Mouse (Mus musculus) gastrocnemius, adult 18-20 months (tissue): Measurements from ENCODE around the gene Zan. TPM values are rescaled to one million over a fixed set of nuclear protein-coding genes. Genes with fewer than 3 reads are reported as not detected.
"Not testable (repeated sequence)": the region's sequence is repeated elsewhere in the genome, so short reads cannot be mapped to it uniquely, and the experiment has no call there.

Source experiments
- DNase-seq: peaks from one replicate; pipeline ENCODE4 v3.0.0; 2021; ENCODE audit warnings: low spot score
- total RNA-seq, 2 experiments: library from RNA; stranded (reverse); gene quantifications; 2 replicates each; pipeline ENCODE4 v1.2.3; 2021

The Zan gene
- total RNA-seq, 2 experiments from 2014 or later = 0.07 TPM; not detected in 1

DNA sequence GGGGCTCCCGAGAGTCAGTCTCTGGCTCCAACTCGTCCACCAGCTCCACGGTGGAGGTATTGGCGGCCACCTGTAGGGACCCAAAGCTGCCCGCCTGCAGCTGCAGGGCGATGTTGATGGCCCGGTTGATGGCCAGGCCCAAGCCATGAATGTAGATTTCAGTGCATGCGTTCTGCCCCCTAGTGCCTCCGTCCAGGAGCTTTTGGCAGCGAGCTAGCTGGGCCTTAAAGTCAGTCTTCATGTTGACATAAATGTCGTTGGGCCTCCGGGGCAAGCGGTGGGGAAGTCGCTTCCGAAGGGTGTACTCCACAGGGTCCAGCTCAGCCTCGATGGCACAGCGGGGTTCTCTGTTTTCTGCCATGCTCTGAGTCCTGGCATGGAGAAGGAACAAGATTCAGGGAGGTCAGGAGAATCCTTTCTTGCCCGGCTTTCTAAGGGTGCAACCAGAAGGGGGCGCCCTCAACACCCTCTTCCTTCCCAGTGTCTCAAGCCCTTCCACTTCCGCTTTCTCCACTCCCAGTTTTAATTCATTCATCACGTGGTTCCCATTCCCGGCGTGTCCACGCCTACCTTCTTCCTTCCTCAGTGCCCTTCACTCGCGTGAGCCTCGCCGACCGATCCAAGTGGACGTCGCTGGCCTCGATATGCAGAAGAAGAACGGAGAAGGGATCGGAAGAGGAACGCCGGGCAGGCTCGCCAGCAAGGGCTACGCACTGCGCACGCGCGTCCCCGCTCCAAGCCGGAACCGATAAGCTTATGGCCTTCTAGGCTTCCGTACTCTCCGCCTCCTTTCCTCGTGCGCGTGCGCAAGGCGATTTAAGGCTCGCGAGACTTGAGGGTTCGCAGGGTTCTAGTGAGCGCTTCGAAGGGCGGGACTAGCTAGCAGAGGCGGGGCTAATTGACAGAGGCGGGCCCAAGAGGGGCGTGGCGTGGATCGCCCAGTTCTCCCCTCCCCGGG lies 25.1 kb upstream of the Zan start, which contains the start of gene Pop7:
Gene Pop7 (minus strand): TSS at position 810 of the 958 bp plus-strand sequence.
- DNase-seq = peak; percentile 100

DNA sequence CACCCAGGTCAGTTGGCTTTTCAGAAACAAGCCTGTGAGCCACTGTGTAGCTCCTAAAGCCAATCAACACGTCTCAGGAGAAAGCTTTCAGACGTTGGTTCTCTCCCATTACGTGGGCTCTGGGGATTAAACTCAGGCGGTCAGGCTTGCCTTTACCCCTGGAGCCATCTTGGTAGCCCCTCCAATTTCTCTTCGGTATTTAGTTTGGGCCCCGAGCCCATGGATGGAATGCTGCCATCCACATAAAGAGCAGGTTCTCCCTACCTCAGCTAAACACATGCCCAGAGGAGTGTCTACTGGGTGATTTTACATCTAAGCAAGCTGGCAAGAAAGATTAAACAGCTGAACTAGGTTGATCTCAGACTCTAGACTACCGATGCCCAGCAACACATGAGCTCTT lies 23.3 kb upstream of the Zan start:
- DNase-seq = no peak

DNA sequence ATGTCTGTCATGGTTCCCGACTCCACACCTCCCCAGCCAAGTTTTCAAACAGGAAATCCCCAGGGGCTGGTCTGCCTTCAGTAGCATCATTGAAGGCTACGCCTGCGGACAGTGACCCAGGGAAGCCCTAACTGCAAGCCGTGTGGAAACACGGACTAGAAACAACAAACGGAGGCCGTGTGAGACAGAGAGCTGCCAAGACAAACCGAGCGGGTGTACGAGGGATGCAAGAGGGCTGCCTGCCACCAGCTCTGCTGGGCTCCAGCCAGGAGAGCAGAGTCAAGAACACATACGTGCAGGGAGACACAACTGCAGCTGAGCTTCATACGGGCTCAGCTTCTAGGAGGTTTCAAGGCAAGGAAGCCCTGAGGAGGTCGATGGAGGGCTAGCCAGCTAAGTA lies 17.0 kb upstream of the Zan start:
- no peak for DNase-seq

DNA sequence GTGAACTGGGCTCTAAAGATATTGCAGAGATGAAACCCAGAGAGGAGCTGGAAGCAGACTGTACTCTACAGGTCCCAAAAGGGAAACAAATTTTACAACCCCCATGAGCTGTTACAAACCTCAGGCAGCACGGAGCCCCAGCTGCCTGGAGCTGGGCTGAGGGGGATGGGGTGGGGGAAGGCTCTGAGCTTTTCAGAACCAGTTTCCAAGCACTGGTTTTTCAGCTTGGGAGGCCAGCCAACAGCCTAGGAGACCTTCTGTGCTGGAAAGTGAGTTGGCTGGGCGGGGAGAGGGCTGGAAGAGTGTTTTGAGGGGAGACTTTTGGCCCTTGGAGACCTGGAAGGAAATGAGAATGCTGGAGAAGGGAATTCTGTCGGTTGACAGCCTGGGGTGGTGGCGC lies 14.7 kb upstream of the Zan start:
- DNase-seq = peak; percentile 57

DNA sequence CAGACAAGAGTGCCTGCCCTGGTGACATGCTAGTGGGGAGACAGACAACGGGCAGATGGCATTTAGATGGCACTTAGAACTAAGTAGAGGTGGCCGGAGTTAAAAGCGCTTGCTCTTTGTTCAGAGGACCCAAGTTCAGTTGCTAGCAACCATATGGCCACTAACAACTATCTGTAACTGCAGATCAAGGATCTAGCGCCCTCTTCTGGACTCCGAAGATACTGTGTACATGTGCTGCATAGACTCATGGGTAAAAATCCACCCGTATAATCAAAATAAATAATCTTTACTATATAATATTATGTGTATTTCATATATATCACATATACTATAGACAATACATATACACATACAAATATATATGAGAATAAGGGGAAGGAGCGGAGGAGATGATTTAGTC lies 10.8 kb upstream of the Zan start:
- no peak for DNase-seq

DNA sequence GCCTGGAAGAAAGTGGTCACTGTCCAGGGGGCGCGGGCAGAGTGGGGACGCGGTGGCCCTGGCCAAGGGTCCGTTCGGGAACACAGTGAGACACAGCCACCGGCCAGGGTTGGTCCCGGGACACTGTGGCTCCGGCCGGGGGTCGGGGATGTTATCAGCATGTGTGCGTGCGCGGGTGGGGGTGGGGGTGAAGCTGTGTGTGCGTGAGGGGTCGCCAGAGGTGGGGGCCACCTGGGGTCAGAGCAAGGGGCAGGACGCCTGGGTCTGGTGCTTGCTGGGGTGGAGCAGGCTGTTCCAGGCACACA lies 8.9 kb upstream of the Zan start:
- DNase-seq = no peak

DNA sequence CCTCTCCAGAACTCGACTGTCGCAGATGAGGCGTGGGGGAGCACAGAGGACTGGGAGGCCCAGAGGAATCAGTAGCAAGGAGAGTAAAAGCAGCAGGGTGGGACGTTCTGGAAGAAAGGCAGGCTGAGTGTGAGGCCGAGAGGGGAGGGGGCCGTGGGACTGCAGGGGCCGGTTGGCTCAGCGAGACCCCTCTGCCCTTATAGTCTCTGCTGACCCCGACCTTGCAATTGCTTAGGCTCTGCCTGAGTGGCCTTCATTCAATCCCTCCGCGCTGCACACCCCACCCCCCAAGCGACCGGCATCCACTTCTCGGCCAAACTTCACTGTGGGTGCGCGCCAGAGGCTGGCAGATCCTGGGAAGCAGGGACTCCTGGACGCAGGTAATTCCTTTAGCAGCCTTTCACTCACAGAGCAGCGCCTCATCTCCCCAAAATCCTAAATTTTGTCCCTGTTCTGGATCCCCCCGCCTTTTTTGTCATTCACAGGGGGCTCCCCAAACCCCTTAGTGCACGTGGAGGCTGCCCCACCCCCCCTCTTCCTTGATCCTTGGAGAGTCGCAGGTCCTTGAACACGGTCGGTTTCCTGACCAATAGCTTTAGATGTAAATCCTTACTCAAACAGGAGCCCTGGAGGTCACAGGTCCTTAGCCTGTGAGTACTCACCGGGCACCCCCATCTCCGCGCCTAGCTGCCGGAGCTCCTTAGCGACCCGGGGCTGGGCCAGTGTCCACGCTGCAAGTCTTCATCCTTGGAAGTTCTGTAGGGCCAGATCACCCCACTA lies 8.4 kb upstream of the Zan start:
- no peak for DNase-seq

DNA sequence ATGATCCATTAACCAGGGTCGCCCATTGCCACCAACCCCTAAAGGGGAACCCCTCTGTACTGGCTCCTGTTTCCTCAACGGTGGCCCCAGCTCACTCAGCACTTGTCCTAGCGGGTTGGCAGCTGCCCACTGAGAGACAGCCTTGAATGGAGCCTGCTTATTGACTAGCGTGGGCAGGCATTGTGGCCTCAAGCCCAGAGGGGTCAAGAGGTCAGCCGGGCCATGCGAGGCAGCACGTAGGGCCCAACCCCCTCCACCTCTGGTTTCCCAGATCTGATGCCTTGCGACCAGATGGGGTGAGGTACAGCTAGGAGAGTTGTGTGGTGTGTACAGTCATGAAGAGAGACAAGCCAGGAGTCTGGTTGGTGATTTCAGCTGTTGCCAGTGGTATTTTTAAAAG lies 5.0 kb upstream of the Zan start:
- DNase-seq = no peak

DNA sequence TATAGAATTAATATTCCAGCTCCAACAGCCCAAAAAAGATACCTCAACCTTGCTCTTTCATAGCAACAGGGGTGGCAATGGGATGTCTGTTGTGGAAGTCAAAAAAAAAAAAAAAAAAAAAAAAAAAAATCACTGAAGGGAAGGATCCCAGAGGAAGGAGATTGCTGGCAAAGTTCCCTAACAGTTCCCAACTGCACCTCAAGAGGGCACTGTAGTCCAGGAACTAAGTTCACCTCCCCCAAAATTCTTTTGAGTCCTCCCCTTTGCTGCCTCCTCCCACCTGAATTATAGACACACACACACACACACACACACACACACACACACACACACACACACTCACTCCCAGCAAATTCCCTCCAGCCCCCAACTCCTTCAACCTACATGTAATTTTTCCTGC lies 4.3 kb upstream of the Zan start:
- peak; percentile 84 for DNase-seq

DNA sequence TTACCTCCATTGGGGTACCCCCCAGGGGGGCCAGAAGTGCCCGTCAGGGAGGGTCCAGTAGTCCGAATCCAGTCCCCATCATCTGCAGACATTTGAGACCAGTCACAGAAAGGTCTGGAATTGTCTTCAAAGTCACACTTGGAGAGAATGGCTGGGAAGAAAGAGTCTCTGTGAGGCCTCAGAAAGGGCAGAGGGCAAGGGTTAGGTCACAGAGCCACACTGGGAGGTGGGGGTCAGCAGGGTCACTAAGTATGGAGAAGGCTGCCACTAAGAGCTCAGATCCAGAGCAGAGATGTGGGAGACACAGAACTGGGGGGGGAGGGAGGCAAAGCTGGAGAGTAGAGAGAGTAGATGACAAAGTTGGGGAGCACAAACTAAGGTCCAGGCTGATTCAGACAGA lies 2.5 kb downstream of the Zan start:
- no peak for DNase-seq

DNA sequence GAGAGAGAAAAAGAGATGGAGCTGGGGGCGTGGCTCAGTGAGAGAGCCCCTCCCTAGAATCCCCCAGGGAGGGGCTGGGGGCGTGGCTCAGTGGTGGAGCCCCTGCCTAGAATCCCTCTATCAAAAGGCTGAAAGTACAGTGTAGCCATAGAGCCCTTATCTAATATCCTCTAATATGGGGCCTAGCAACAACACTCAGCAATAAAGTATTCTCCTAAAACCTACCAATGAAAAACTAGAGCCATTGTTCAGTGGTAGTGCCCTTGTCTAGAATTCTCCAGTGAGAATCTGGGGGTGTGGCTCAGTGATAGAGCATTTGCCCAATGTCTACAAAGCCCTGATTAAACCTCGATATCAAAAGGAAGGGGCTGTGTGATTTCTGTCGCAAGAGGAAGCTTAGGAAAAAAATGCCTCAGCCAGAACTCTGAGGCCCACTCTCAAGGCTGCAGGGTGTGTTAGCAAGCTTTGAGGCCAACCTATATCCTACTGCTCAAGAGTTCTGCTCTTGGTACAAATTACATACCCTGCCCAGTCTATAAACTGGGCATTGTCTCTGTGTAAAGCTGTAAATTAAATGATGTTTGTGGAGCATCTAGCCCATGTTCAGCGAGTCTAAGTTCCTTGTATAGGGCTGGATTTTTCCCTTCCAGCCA lies 4.5 kb downstream of the Zan start:
- no peak for DNase-seq

DNA sequence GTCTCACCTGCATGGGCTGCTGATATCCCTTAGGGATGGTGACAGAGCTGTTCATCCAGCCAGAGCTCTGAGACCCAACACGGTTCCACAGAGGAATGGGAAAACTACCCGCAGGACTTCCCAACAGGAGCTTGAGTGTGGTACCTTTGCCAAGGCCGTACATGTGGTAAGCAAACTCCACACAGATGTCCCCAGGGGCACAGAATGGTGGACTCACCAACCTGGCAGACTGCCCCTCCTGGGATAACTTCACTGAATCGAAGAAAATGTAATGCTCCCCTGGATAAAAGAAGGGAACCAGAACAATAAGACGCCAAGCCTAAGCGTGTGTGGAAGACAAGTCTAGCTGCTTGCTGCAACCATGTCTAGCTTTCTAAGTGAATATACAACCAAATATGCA lies 9.9 kb downstream of the Zan start:
- DNase-seq = no peak

DNA sequence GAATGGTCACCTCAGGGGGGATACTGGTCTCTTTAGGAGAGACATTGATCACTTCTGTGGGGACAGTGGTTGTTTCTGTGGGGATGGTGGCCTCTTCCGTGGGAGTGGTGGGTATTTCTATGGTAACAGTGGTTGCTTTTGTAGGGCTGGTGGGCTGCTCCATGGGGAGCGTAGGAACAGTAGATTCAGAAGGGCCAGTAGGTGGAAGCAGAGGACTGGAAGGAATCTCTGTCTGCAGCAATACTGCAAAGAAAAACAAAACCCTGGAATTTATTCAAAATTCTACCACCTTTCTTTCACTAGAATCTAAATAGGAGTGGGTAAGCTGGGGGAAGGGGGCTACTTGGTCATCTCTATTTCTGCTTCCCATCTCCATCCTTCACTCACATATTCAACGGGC lies 11.8 kb downstream of the Zan start:
- DNase-seq = no peak

DNA sequence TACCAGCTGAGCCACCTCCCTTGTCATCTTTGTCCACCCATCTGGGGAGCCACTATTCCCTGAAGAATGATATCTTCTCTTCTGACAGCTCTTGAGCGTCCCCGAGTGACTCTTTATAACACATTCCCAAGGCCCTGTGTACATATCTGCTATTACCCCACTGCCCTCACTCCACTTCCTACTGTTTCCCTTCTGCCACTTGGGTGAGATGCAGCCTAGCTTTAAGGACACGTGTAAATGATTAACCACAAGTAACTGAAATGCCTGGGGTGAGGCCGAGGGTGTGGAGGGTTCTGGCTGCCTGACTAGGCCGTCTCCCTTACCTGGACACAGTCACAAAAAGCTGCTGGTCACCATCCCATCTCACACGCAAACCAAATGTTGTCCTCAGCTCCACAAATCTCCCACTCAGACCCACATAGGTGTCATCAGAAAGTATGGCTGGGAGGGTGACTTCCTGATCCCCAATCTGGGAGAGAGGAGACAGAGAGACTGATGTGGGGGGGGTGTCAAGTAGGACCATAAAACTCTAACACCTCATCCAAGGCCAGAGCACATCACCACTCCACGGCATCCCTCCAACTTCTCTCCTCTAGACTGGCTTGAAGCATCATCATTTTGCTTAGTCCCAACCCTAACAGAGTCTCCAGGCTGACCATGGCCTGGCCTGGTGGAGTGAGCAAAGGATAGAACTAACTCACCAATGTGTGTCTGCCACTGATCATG lies 20.8 kb downstream of the Zan start:
- no peak for DNase-seq

DNA sequence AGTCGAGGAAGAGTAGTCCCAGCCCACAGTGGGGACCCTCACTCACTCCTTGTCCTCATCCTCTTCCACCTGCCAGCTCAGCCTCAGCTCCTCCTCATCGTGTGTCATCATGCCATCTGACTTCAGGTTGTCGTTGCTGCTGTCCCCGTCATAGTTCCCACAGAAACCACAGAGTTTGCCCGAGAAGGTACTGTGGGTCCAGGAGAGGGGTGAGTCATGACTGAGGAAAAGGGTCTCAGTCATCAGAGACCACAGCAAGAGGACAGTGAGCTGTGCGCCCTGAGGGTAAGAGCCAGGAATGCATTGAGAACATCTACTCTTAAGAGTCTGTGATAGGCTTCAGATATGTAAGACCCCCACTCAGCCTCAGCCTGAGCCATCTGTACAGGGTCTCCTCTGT lies 21.7 kb downstream of the Zan start:
- DNase-seq = no peak

DNA sequence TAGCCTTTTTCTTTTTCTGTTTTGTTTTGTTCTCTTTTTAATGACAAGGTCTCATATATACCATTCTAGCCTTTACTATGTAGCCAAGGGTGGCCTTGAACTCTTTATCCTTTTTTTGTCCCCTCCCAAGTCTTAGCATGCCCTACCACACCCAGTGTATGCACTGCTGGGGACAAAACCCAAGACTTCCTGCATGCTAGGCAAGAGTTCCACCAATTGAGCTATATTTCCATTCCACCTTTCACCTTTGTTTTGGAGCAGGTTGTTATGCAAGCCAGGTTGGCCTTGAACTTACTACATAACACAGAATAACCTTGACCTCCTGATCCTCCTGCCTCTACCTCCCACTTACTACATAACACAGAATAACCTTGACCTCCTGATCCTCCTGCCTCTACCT lies 31.3 kb downstream of the Zan start:
- DNase-seq = no peak

DNA sequence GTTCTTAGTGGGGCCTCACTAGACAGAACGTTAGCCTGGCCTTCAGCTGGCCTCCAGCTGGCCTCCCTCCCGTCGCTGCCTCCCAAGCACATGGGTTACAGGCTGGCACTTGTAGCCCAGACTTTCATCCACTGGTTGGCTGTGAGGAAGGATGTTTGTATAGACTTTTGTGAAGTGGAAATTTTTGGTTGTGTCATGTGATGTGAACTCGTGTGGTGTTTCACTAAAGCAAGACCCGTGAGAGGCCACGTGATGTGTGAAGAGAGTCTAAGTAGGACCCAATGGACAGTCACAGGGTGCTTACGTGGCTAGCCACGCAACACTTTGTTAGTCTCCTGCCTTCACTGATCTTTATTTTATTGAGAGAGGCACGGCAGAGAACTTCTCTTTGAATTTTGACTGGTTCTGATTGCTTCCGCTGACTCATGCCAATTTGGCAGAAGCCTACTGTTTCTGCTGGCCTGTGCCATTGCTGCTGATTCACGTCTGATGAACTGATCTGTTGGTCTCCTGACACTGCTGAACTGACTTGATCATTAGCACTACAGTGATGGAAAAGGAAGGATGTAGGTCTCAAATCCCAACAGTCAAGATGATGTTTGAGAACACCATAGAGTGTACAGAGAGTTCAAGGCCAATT lies 36.5 kb downstream of the Zan start:
- no peak for DNase-seq

DNA sequence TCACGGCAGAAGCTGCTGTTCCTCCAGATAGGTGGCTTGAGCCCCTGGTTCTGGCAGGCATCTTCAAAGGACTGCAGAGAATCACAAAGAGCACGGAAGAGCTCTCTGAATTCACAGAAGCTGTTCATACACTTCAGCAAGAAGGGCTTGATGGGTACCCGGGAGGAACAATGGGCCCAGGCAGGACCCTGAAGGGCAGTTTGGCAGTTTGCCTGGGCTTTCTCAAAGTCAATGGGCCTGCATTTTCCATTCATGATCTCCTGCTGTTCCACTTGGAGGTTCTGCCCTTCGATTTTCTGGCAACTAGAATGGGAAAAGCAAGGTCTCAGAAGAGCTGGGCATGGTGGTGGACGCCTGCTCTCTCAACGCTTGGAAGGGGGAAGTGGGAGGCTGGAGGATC lies 43.0 kb downstream of the Zan start:
- no peak for DNase-seq

DNA sequence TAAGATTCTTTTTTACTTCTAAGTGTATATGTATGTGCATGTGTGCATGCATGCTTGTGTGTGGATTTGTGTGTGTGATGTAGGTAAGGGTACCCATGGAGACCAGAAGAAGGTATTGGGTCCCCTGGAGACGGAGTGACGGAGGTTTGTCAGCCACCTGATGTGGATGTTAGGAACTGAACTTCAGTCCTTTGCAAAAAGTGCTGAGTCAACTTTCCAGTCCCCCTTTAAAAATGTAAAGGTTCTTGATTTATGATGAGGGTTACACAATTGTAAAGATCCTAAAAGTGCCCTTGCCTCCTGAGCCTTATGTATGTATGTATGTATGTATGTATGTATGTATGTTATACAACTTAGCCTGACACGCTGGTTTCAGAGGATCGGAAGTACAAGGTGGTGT lies 46.5 kb downstream of the Zan start:
- not testable (repeated sequence) for DNase-seq

DNA sequence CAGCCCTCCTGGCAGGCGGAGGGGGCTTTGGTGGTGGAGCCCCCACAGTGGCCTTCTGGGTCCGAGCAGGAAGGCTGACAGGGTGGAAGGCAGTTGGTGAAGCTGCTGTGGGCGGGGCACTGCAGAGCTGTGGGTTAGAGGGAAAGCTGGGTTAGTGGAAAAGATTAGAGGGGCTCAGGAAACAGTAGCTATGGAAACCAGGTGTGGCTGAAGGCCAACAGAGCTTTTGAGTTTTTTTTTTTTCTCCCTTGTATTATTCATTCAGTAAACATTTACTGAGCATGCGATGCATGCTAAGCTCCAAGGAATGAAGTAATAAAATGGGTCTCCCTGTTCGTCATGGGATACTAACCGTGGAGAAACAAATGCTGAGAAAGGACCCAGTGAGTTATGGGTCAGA lies 51.2 kb downstream of the Zan start:
- DNase-seq = no peak

DNA sequence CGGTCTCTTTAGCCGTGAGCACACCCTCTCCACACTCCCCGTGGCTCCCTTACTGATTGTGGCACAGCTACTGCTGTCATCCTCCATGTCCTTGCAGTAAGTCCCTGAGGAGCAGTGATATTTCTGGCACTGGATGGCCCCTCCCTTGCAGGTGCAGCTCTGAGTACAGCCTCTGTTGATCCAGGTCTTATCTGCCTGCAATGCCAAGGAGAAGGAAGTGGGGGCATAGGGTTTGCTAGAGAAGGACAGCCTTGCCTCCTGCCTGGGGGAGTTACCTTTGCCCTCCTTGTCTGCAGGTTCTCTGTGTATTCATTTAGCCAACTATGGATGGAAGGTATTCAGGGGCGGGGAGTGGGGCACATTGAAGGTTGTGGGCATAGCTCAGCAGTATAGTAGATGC lies 57.0 kb downstream of the Zan start:
- no peak for DNase-seq
